Mouse (Mus musculus): ENCODE data around the gene Phactr3.

DNA sequence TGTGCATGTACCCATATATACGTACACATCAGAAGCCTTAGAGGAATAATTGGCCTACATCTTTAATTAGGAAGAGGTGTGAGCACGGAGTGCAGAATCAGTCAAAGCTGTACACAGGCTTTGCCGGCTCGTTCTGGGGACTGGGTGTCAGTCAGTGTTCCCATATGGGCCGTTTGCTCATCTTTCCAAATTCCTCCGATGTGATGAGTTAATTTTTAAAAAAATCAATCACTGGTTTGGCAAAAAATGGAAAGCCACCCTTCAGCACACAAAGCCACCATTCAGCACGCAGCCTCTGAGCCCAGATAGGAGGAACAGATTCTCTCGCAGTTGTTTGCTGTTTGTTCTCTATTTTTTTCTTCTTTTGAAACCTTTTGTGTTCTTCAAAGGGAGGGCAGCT is 110.5 kb downstream of the Phactr3 start:
- TF ChIP-seq MAX (IDR thresholded peaks at IDR 0.05; ENCODE audit: low read depth) (no peak), POLR2A (IDR thresholded peaks at IDR 0.05; ENCODE audit: insufficient read length, low read depth) (no peak), MYOG (IDR thresholded peaks at IDR 0.05; ENCODE audit: control insufficient read depth in 1 of 3, insufficient read depth in 1 of 3, insufficient read length in 2 of 3, low read depth in 2 of 3) (no peak), SRF (IDR thresholded peaks at IDR 0.05; ENCODE audit: control insufficient read depth, insufficient read length, low read depth) (no peak), E2F4 (IDR thresholded peaks at IDR 0.05; ENCODE audit: insufficient read depth) (no peak), CEBPB (IDR thresholded peaks at IDR 0.05; ENCODE audit: insufficient read depth, poor library complexity, severe bottlenecking) (no peak), TCF3 (IDR thresholded peaks at IDR 0.05; ENCODE audit: insufficient read length, low read depth) (no peak)

Measured in myocyte (in vitro differentiated cells).